Mouse (Mus musculus) Muller cell, postnatal 12 days (primary cell): ENCODE data around the gene Cul5.

ENCODE experiments used
- DNase-seq: peaks from one replicate; pipeline ENCODE4 v3.0.0-alpha.2; 2015; ENCODE audit errors: inconsistent ontology term

Gene Cul5

GRCm38 (mm10) chr9:53607192-53607591 lies 62.6 kb downstream of the Cul5 start:
- DNase-seq = no peak

GRCm38 (mm10) chr9:53604954-53605353 lies 64.9 kb downstream of the Cul5 start:
- peak; percentile 3 for DNase-seq

DNA sequence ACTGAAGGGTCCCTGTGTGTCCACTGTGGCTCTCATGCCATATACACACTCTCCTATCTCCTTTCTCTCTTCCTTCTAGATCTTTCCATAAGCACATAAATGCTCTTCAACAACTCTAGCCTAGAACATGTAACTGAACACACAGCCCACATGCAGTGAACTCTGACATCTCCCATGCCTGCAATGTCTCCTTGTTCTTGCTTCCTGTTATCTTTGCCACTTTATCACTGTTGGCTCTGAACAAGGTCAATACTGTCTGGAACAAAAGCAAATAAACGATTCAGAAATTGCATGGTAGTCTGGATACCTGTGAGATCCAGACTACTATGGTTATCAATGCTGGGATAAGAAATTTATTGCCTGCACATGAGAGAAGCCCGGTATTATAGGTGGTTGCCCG lies 66.0 kb downstream of the Cul5 start:
- DNase-seq = no peak

GRCm38 (mm10) chr9:53603384-53603783 lies 66.4 kb downstream of the Cul5 start:
- peak; percentile 4 for DNase-seq

DNA sequence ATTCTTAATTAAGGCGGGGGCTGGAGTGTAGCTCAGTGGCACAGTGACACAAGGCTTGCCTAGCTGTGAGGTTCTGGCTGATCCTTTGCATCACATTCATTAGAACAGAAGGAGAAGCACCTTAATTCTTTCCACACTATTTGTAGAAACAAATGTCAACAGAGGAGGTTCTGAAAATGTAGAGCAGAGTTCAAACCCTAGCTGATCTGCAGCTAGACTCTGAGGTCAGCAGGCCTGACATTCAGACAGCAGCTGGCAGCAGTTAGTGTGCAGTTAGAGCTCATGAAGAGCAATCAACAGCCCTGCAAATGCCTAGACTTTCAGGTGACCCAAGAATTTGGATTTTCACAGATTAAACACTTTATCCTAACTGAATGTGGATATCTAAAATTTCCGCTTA lies 68.3 kb downstream of the Cul5 start:
- DNase-seq = no peak

DNA sequence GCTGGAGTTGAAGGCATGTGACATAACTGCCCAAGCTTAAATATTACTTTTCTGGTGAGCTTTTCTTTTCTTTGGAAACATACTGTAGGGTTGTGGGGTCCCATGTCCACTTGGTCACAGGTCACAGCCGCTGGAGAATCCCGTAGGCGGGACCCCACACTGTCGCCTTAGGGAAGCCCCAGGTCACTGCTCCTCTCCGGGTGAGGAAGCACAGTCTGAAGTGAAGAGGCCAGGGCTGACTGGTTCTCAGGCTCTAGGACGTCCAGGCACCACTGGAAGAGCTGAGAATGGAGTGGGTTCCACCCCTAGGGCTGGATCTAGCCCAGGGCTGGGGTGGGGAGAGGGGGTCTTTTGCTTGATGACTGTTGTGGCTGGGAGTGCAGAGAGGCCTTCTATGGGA lies 71.2 kb downstream of the Cul5 start:
- no peak for DNase-seq

- no peak for DNase-seq
Measured at GRCm38 (mm10) chr9:53596971-53597600, 72.7 kb downstream of the Cul5 start.

DNA sequence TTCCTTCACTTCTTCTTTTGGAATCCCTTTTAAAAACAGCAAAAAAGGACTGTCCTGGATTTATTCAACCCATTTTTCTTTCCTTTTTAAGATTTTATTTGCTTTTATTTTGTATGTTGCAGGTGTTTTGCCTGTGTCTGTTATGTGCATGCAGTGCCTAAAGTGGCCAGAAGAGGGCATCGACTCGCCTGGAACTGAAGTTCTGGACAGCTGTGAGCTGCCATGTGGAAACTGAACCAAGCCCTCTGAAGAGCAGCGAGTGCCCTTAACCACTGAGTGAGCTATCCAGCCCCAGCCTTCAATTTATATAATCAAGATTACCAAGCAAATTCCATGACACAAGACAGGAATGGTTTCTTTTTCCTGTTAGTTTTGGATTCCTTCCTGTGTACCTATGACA lies 75.0 kb downstream of the Cul5 start:
- DNase-seq = peak; percentile 9

DNA sequence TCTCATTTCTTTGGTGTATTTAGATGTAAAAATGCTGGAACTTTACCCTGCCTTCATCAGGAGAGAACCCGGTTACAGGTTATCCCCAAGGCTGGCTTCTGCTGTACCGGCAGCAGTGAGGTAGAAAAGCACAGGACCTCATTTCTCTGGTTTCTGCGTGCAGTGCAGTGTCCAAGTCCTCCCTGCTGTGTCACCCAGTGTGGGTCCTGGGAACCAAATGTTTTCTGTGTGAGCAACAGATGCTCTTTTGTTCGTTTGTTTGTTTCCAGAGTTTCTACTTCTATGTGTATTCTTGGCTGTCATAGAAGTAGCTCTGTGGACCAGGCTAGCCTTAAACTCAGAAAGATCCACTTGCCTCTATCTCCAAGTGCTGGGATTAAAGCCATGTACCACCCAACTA lies 87.9 kb downstream of the Cul5 start:
- DNase-seq = no peak

GRCm38 (mm10) chr9:53575721-53576120 lies 94.1 kb downstream of the Cul5 start:
- DNase-seq = no peak

GRCm38 (mm10) chr9:53572516-53573307 lies 97.1 kb downstream of the Cul5 start:
- DNase-seq = no peak

DNA sequence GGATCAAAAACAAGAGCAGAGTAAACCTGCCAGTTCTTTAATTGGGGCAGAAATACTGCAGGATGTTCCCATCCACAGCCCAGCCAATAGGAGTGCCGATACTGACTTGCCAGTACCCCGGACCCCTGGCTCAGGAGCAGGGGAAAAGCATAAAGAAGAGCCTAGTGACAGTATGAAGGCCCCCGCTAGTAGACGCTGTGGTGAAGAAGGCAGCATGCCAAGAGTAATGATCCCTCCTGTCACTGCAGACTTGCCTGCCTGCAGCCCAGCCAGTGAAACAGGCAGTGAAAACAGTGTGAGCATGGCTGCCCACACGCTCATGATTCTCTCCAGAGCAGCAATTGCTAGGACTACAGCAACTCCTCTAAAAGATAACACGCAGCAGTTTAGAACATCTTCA lies 99.2 kb downstream of the Cul5 start:
- no peak for DNase-seq
